In the genomic region with DNA sequence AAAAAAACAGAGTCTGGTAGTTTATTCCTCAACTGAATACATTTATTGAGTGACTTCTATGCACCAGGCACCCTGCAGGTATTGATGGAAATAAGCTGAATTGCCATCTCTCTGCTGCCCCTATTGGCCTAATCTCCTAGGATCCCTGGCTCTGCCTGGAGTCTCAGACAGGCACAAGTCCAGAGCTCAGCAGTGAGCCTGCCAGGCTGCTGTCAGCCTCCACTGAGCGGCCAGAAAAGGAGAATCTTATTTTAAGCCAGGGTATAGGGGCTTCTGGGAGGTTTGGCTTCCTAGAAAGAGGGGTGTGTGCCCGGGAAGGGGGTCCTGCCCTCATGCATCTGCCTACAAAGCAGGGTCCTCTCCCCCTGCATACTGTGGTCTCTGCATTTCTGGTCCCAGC, we compare ENCODE assay signal across 8 mouse cellular contexts. TPM values are rescaled to one million over a fixed set of nuclear protein-coding genes. Genes with fewer than 3 reads are reported as not detected.
DNase-seq lines count a peak whose midpoint lies in the region; ATAC-seq and TF ChIP-seq lines count a peak whose summit lies in the region.

No protein-coding gene starts in this region.

- peak; percentile 39 for DNase-seq in hindbrain, embryonic 11.5 days (ENCODE audit: low spot score)
- peak; percentile 53 for DNase-seq in MEL (ENCODE audit: low read depth, low spot score)
- DNase-seq in cerebellum, adult 2 months = peak; percentile 44 to 64
- DNase-seq in gastrocnemius, postnatal 10 days = peak; percentile 51
- peak; percentile 80 to 84 for DNase-seq in kidney, postnatal 36 days
- DNase-seq in lung, postnatal 36 days = peak; percentile 86
- no peak for DNase-seq in thymus, adult 18-20 months

- no peak for TF ChIP-seq POLR2A in MEL (IDR thresholded peaks at IDR 0.05; ENCODE audit: control insufficient read depth in 1 of 2, insufficient read depth in 1 of 2, low read depth in 1 of 2, low read length in 2 of 2, poor library complexity in 1 of 2)
- TF ChIP-seq POLR2A in cerebellum, adult 2 months (IDR thresholded peaks at IDR 0.05; ENCODE audit: borderline replicate concordance, insufficient read depth, low read length) = no peak

- no peak overlapping the region for H3K27ac ChIP-seq in hindbrain, embryonic 11.5 days (ENCODE audit: low read depth, low read length)
- no peak overlapping the region for H3K27ac ChIP-seq in hindbrain, embryonic 13.5 days
- H3K27ac ChIP-seq in MEL (ENCODE audit: control insufficient read depth, low read depth, low read length) = no peak overlapping the region
- no peak overlapping the region for H3K27ac ChIP-seq in cerebellum, adult 2 months (ENCODE audit: insufficient read depth, low read length)

- no peaks in the 10 kb centered on the region for H3K36me3 ChIP-seq in hindbrain, embryonic 11.5 days (ENCODE audit: control insufficient read depth, insufficient read depth, low read length)
- no peaks in the 10 kb centered on the region for H3K36me3 ChIP-seq in hindbrain, embryonic 13.5 days
- H3K36me3 ChIP-seq in MEL (ENCODE audit: control insufficient read depth in 1 of 2, insufficient read depth in 2 of 2, low read length in 2 of 2) = peaks cover 0 to 5% of the 10 kb centered on the region in 2 experiments; a peak in 2 of 4 replicates

- ATAC-seq in hindbrain, embryonic 11.5 days (ENCODE audit: low FRiP score) = no peak
- no peak for ATAC-seq in hindbrain, embryonic 13.5 days (ENCODE audit: low FRiP score)

- peak in 1 of 3 experiments; percentile 27; a peak in 1 of 6 replicates for TF ChIP-seq CTCF in MEL (IDR thresholded peaks at IDR 0.05 in 2 of 3, conservative IDR thresholded peaks at IDR 0.05 in 1 of 3; ENCODE audit: control insufficient read depth in 1 of 3, insufficient read depth in 1 of 3, low read depth in 2 of 3, low read length in 3 of 3, poor library complexity in 1 of 3, severe bottlenecking in 1 of 3)
- peak; percentile 46; the same call in 1 of the 2 replicates for TF ChIP-seq CTCF in cerebellum, adult 2 months (IDR thresholded peaks at IDR 0.05; ENCODE audit: borderline replicate concordance, insufficient read depth, low read depth, low read length)

- H3K27me3 ChIP-seq in hindbrain, embryonic 11.5 days (ENCODE audit: control insufficient read depth, insufficient read depth, low read length) = peaks cover 3% of the 10 kb centered on the region
- H3K27me3 ChIP-seq in hindbrain, embryonic 13.5 days = peaks cover 49% of the 10 kb centered on the region
- no peaks in the 10 kb centered on the region for H3K27me3 ChIP-seq in MEL (ENCODE audit: control insufficient read depth in 1 of 2, insufficient read depth in 2 of 2, low read length in 2 of 2)
- no peaks in the 10 kb centered on the region for H3K27me3 ChIP-seq in cerebellum, adult 2 months (ENCODE audit: control insufficient read depth, insufficient read depth, low read length)

- no peak overlapping the region for H3K4me2 ChIP-seq in hindbrain, embryonic 11.5 days (replicated peaks; ENCODE audit: low read depth, low read length)
- H3K4me2 ChIP-seq in hindbrain, embryonic 13.5 days = no peak overlapping the region

- no peak overlapping the region for H3K9ac ChIP-seq in hindbrain, embryonic 11.5 days (ENCODE audit: low read depth, low read length)
- no peak overlapping the region for H3K9ac ChIP-seq in hindbrain, embryonic 13.5 days
- H3K9ac ChIP-seq in MEL (ENCODE audit: control insufficient read depth, low read depth, low read length, poor library complexity, severe bottlenecking) = 0 out of 2 replicates have a peak overlapping the region, but pooled peaks have one; percentile 8

- no peaks in the 10 kb centered on the region for H3K9me3 ChIP-seq in hindbrain, embryonic 11.5 days (ENCODE audit: control insufficient read depth, low read length)
- no peaks in the 10 kb centered on the region for H3K9me3 ChIP-seq in hindbrain, embryonic 13.5 days
- no peaks in the 10 kb centered on the region for H3K9me3 ChIP-seq in MEL (replicated peaks; ENCODE audit: insufficient read depth, low read length)

- H3K4me1 ChIP-seq in hindbrain, embryonic 11.5 days (replicated peaks; ENCODE audit: control insufficient read depth, insufficient read depth, low read length) = peaks cover 5% of the 10 kb centered on the region; the same call in 1 of the 2 replicates
- peaks cover 13% of the 10 kb centered on the region for H3K4me1 ChIP-seq in hindbrain, embryonic 13.5 days (replicated peaks)
- H3K4me1 ChIP-seq in MEL (ENCODE audit: control insufficient read depth in 1 of 2, insufficient read depth in 2 of 2, low read length in 2 of 2) = peaks cover 6 to 8% of the 10 kb centered on the region in 2 experiments; a peak in 3 of 4 replicates
- H3K4me1 ChIP-seq in cerebellum, adult 2 months (ENCODE audit: control insufficient read depth, insufficient read depth, low read length) = peaks cover 3% of the 10 kb centered on the region; the same call in 1 of the 2 replicates

- no peak for TF ChIP-seq RAD21 in MEL (IDR thresholded peaks at IDR 0.05; ENCODE audit: low read depth, low read length)

- no peak for TF ChIP-seq EP300 in MEL (IDR thresholded peaks at IDR 0.05; ENCODE audit: low read depth in 1 of 2, low read length in 2 of 2)

- H3K79me2 ChIP-seq in MEL (ENCODE audit: control insufficient read depth, insufficient read depth, low read length, poor library complexity) = no peaks in the 10 kb centered on the region; the same call in 1 of the 2 replicates

- H3K4me3 ChIP-seq in hindbrain, embryonic 11.5 days (ENCODE audit: low read depth, low read length) = no peak overlapping the region
- H3K4me3 ChIP-seq in hindbrain, embryonic 13.5 days = no peak overlapping the region
- peak overlapping the region in 1 of 2 experiments; percentile 92; a peak in 2 of 4 replicates for H3K4me3 ChIP-seq in MEL (ENCODE audit: control insufficient read depth in 1 of 2, insufficient read depth in 1 of 2, low read depth in 2 of 2, low read length in 2 of 2)
- H3K4me3 ChIP-seq in cerebellum, adult 2 months (replicated peaks; ENCODE audit: insufficient read depth, low read depth, low read length) = no peak overlapping the region

- 6% methylated on average over 2 of the region's 2 CpGs for WGBS in hindbrain, embryonic 11.5 days
- WGBS in hindbrain, embryonic 13.5 days = 17% methylated on average over 2 of the region's 2 CpGs
- 6% methylated on average over 2 of the region's 2 CpGs for WGBS in cerebellum, adult 2 months

TF ChIP-seq in MEL, 35 proteins besides CTCF, POLR2A, EP300 and RAD21:
- TF ChIP-seq NELFE (IDR thresholded peaks at IDR 0.05; ENCODE audit: low read depth, low read length) (no peak), ELF1 (IDR thresholded peaks at IDR 0.05; ENCODE audit: low read depth, low read length) (no peak)

RNA-seq across cellular contexts. Expression of a gene that starts 1.4 kb away (rescaled TPM):
- 0.20 and 0.91 TPM in 2 replicates for polyA plus RNA-seq in hindbrain, embryonic 11.5 days (2014; fragmentation: Nextera tagmentation; extraction: Ambion mirVana)
- polyA plus RNA-seq in hindbrain, embryonic 13.5 days (2015; fragmentation: Nextera tagmentation; extraction: Ambion mirVana) = 0.16 TPM in 1 of 2 replicates, not detected in the other
- total RNA-seq in MEL (2012; rRNA removed) = 3.7 and 5.9 TPM in 2 replicates
- polyA plus RNA-seq in MEL (2012; ENCODE audit: insufficient read depth in 1 of 2, insufficient read length in 2 of 2, low read depth in 1 of 2, low replicate concordance in 2 of 2, missing spikeins in 1 of 2) = 1 to 10 TPM in 1 of 2 experiments, not detected in 1; 5.1 TPM
- polyA plus RNA-seq in cerebellum, adult 2 months (2012; rRNA removed) = 0.57 and 0.65 TPM in 2 replicates
- total RNA-seq in gastrocnemius, postnatal 10 days (2021) = 1 to 10 TPM; 1.2 to 1.9 TPM

RNA-seq across cellular contexts. Expression of a gene that starts 31.5 kb away (rescaled TPM):
- polyA plus RNA-seq in hindbrain, embryonic 11.5 days (2014; fragmentation: Nextera tagmentation; extraction: Ambion mirVana) = 11.8 and 15.4 TPM in 2 replicates
- polyA plus RNA-seq in hindbrain, embryonic 13.5 days (2015; fragmentation: Nextera tagmentation; extraction: Ambion mirVana) = 16.1 and 16.8 TPM in 2 replicates
- 0.96 and 1.1 TPM in 2 replicates for total RNA-seq in MEL (2012; rRNA removed)
- polyA plus RNA-seq in MEL (2012; ENCODE audit: insufficient read depth in 1 of 2, insufficient read length in 2 of 2, low read depth in 1 of 2, low replicate concordance in 2 of 2, missing spikeins in 1 of 2) = 1 to 10 TPM in 1 of 2 experiments, not detected in 1; 2.1 TPM
- 4.0 and 4.4 TPM in 2 replicates for polyA plus RNA-seq in cerebellum, adult 2 months (2012; rRNA removed)
- 1 to 10 TPM; 7.3 to 8.0 TPM for total RNA-seq in gastrocnemius, postnatal 10 days (2021)

Comparison
In these comparisons a context has a peak if more than half of its experiments do, and no peak if none do; other contexts are left out.
1. DNase-seq: peak in hindbrain, embryonic 11.5 days (single experiment), MEL (single experiment), cerebellum, adult 2 months (2 of 2), gastrocnemius, postnatal 10 days (single experiment), kidney, postnatal 36 days (2 of 2) and lung, postnatal 36 days (single experiment); none in thymus, adult 18-20 months (0 of 2).